Mouse (Mus musculus) MEL (cell line): ENCODE results near the gene Pcbp4. TPM values are rescaled to one million over a fixed set of nuclear protein-coding genes. Genes with fewer than 3 reads are reported as not detected.

Source experiments
- DNase-seq: peaks from one replicate; pipeline ENCODE4 v3.0.0; 2011; ENCODE audit warnings: low read depth, low spot score
- H3K27ac ChIP-seq: 2 replicates; pipeline ENCODE4 v1.5.1; 2012; ENCODE audit warnings: low read depth, mild to moderate bottlenecking, control low read depth, low read length, moderate library complexity; ENCODE audit not compliant: control insufficient read depth
- H3K27me3 ChIP-seq, 2 experiments: fragments of 150-350 bp in 1 of 2; sonication (generic) in 1 of 2; 2 replicates each; pipeline ENCODE4 v1.6.1; 2012; ENCODE audit warnings: low read length in 2 of 2, mild to moderate bottlenecking in 2 of 2, improper control_type of control experiment in 1 of 2, moderate library complexity in 1 of 2; ENCODE audit not compliant: insufficient read depth in 2 of 2, control insufficient read depth in 1 of 2
- H3K36me3 ChIP-seq, 2 experiments: 2 replicates each; pipeline ENCODE4 v1.6.1; 2012 to 2014; ENCODE audit warnings: low read length in 2 of 2, improper control_type of control experiment in 1 of 2, inconsistent platforms in 1 of 2, mild to moderate bottlenecking in 1 of 2; ENCODE audit not compliant: insufficient read depth in 2 of 2, control insufficient read depth in 1 of 2
- H3K4me1 ChIP-seq, 2 experiments: fragments of 150-350 bp in 1 of 2; sonication (generic) in 1 of 2; 2 replicates each; pipeline ENCODE4 v1.6.1; 2012; ENCODE audit warnings: low read length in 2 of 2, improper control_type of control experiment in 1 of 2, mild to moderate bottlenecking in 1 of 2; ENCODE audit not compliant: insufficient read depth in 2 of 2, control insufficient read depth in 1 of 2
- H3K4me3 ChIP-seq, 2 experiments: fragments of 150-350 bp in 1 of 2; sonication (generic) in 1 of 2; 2 replicates each; pipeline ENCODE4 v1.5.1; 2012; ENCODE audit warnings: low read depth in 2 of 2, low read length in 2 of 2, mild to moderate bottlenecking in 2 of 2, moderate library complexity in 2 of 2, control low read depth in 1 of 2, improper control_type of control experiment in 1 of 2; ENCODE audit not compliant: control insufficient read depth in 1 of 2, insufficient read depth in 1 of 2
- H3K79me2 ChIP-seq: 2 replicates; pipeline ENCODE4 v1.6.1; 2012; ENCODE audit warnings: mild to moderate bottlenecking, low read length, moderate library complexity; ENCODE audit not compliant: control insufficient read depth, poor library complexity, insufficient read depth
- H3K9ac ChIP-seq: 2 replicates; pipeline ENCODE4 v1.6.1; 2012; ENCODE audit warnings: low read depth, mild to moderate bottlenecking, control low read depth, low read length, moderate library complexity; ENCODE audit not compliant: control insufficient read depth, poor library complexity, severe bottlenecking
- H3K9me3 ChIP-seq: fragments of 150-350 bp; sonication (generic); replicated peaks from 2 replicates; pipeline ENCODE4 v1.6.1; 2012; ENCODE audit warnings: mild to moderate bottlenecking, low read length, improper control_type of control experiment, moderate library complexity; ENCODE audit not compliant: insufficient read depth
- CHD1 ChIP-seq: IDR thresholded peaks from 2 replicates; pipeline ENCODE4 v1.6.1; 2012; ENCODE audit warnings: low read depth, mild to moderate bottlenecking, inconsistent platforms, low read length, improper control_type of control experiment
- E2F4 ChIP-seq: IDR thresholded peaks from 2 replicates; pipeline ENCODE4 v1.6.1; 2011; ENCODE audit warnings: low read depth, low read length, improper control_type of control experiment, borderline replicate concordance
- GABPA ChIP-seq: IDR thresholded peaks from 2 replicates; pipeline ENCODE4 v1.6.1; 2012; ENCODE audit warnings: low read depth, mild to moderate bottlenecking, inconsistent platforms, low read length, improper control_type of control experiment, moderate library complexity
- GATA1 ChIP-seq: IDR thresholded peaks from 2 replicates; pipeline ENCODE4 v1.6.1; 2011; ENCODE audit warnings: low read depth, low read length, improper control_type of control experiment
- JUND ChIP-seq: IDR thresholded peaks from 2 replicates; pipeline ENCODE4 v1.6.1; 2011; ENCODE audit warnings: low read depth, mild to moderate bottlenecking, improper control_type of control experiment, low read length
- MAFK ChIP-seq: IDR thresholded peaks from 2 replicates; pipeline ENCODE4 v1.6.1; 2011; ENCODE audit warnings: low read depth, mild to moderate bottlenecking, low read length, improper control_type of control experiment, borderline replicate concordance
- MXI1 ChIP-seq: IDR thresholded peaks from 2 replicates; pipeline ENCODE4 v1.6.1; 2011; ENCODE audit warnings: mild to moderate bottlenecking, low read depth, low read length, improper control_type of control experiment
- MYB ChIP-seq: IDR thresholded peaks from 2 replicates; pipeline ENCODE4 v1.6.1; 2011; ENCODE audit warnings: mild to moderate bottlenecking, low read depth, low read length, improper control_type of control experiment
- MYC ChIP-seq: IDR thresholded peaks from 2 replicates; pipeline ENCODE4 v1.6.1; 2011; ENCODE audit warnings: low read depth, mild to moderate bottlenecking, low read length, improper control_type of control experiment, moderate library complexity
- NELFE ChIP-seq: IDR thresholded peaks from 2 replicates; pipeline ENCODE4 v1.6.1; 2011; ENCODE audit warnings: low read depth, low read length, improper control_type of control experiment
- NRF1 ChIP-seq: IDR thresholded peaks from 2 replicates; pipeline ENCODE4 v1.6.1; 2014; ENCODE audit warnings: low read depth, mild to moderate bottlenecking, inconsistent platforms, low read length, improper control_type of control experiment, moderate library complexity; ENCODE audit not compliant: poor library complexity, insufficient read depth, severe bottlenecking
- POLR2AphosphoS5 ChIP-seq: IDR thresholded peaks from 2 replicates; pipeline ENCODE4 v1.6.1; 2012; ENCODE audit warnings: low read depth, borderline replicate concordance, mild to moderate bottlenecking, inconsistent platforms, low read length, moderate library complexity, mixed read lengths
- TAL1 ChIP-seq: IDR thresholded peaks from 2 replicates; pipeline ENCODE4 v1.6.1; 2012; ENCODE audit warnings: mild to moderate bottlenecking, inconsistent platforms, low read length, moderate library complexity, mixed read lengths
- USF2 ChIP-seq, 2 experiments: IDR thresholded peaks; 2 replicates each; pipeline ENCODE4 v1.6.1; 2011 to 2012; ENCODE audit warnings: improper control_type of control experiment in 2 of 2, low read length in 2 of 2, borderline replicate concordance in 1 of 2, inconsistent platforms in 1 of 2, low read depth in 1 of 2, mild to moderate bottlenecking in 1 of 2; ENCODE audit not compliant: insufficient read depth in 1 of 2
- ZMIZ1 ChIP-seq: IDR thresholded peaks from 2 replicates; pipeline ENCODE4 v1.6.1; 2012; ENCODE audit warnings: low read depth, mild to moderate bottlenecking, inconsistent platforms, low read length, improper control_type of control experiment, moderate library complexity
- polyA plus RNA-seq, 2 experiments: library from polyadenylated mRNA; stranded (reverse) in 1 of 2; unstranded in 1 of 2; fragments of >175 nt in 1 of 2; fragments of >200 nt in 1 of 2; gene quantifications; 2 replicates each; pipeline versions ENCODE4 v1.2.1 to v1.2.4; 2012; ENCODE audit warnings: low replicate concordance in 2 of 2, low read depth in 1 of 2; ENCODE audit not compliant: insufficient read length in 2 of 2, insufficient read depth in 1 of 2, missing spikeins in 1 of 2
- total RNA-seq: library from RNA; depleted of rRNA; stranded (reverse); fragments of 300-350 nt; gene quantifications from 2 replicates; pipeline ENCODE4 v1.2.3, GENCODE M21; 2012

Pcbp4 gene
- total and polyA plus RNA-seq, 3 experiments = 7.7 to 36.6 TPM; not detected in 1

GRCm38 (mm10) chr9:106470991-106471750 is 18.1 kb downstream of the Pcbp4 start:
- TF ChIP-seq GABPA (no peak), MAFK (no peak), E2F4 (no peak), GATA1 (no peak), MXI1 (no peak), TAL1 (no peak), NELFE (no peak), CHD1 (no peak), USF2 (IDR thresholded peaks at IDR 0.05; ENCODE audit: borderline replicate concordance in 1 of 2, insufficient read depth in 1 of 2, low read depth in 1 of 2, low read length in 2 of 2) (no peak)
- Histone ChIP-seq H3K36me3 (no peaks in the 10 kb centered on the region; a peak in 1 of 4 replicates), H3K9ac (no peak overlapping the region), H3K79me2 (no peaks in the 10 kb centered on the region), H3K4me1 (peaks cover 0 to 10% of the 10 kb centered on the region in 2 experiments; a peak in 3 of 4 replicates), H3K27me3 (no peaks in the 10 kb centered on the region), H3K9me3 (no peaks in the 10 kb centered on the region), H3K4me3 (no peak overlapping the region), H3K27ac (no peak overlapping the region)
- no peak for DNase-seq

GRCm38 (mm10) chr9:106471892-106472291 is 18.8 kb downstream of the Pcbp4 start:
- peaks cover 0 to 10% of the 10 kb centered on the region in 2 experiments; a peak in 3 of 4 replicates for H3K4me1 ChIP-seq
- no peak overlapping the region for H3K4me3 ChIP-seq
- H3K9ac ChIP-seq = no peak overlapping the region
- no peaks in the 10 kb centered on the region for H3K9me3 ChIP-seq
- H3K36me3 ChIP-seq = no peaks in the 10 kb centered on the region; a peak in 1 of 4 replicates
- TF ChIP-seq USF2 (IDR thresholded peaks at IDR 0.05; ENCODE audit: borderline replicate concordance in 1 of 2, insufficient read depth in 1 of 2, low read depth in 1 of 2, low read length in 2 of 2) = no peak
- no peak for TF ChIP-seq MYB
- TF ChIP-seq POLR2AphosphoS5 = no peak
- TF ChIP-seq NELFE = no peak
- TF ChIP-seq JUND = no peak
- TF ChIP-seq NRF1 = no peak
- TF ChIP-seq CHD1 = no peak
- no peak for TF ChIP-seq ZMIZ1
- no peak for TF ChIP-seq MYC
- TF ChIP-seq, all 39 proteins: peak for 0
- Histone ChIP-seq H3K27me3 (no peaks in the 10 kb centered on the region), H3K79me2 (no peaks in the 10 kb centered on the region), H3K27ac (no peak overlapping the region)
- DNase-seq = no peak
